Mouse (Mus musculus): ENCODE measurements around the gene Sap30bp.
A peak's percentile ranks its signal among the peaks of the same experiment; 100 is the strongest.

Gene Sap30bp

GRCm38 (mm10) chr11:116004840-116005700 is 72.0 kb downstream of the Sap30bp start:
- peak; percentile 89 for DNase-seq

GRCm38 (mm10) chr11:116005701-116006419 is 72.8 kb downstream of the Sap30bp start:
- DNase-seq = no peak

GRCm38 (mm10) chr11:116007095-116007850 is 74.2 kb downstream of the Sap30bp start:
- DNase-seq = no peak

- no peak for DNase-seq
These were observed 75.3 kb downstream of the Sap30bp start for GRCm38 (mm10) chr11:116008411-116008810.

- DNase-seq = no peak
These were observed 75.8 kb downstream of the Sap30bp start for GRCm38 (mm10) chr11:116008832-116009375.

- DNase-seq = no peak
These were observed 76.6 kb downstream of the Sap30bp start for GRCm38 (mm10) chr11:116009661-116010060.

- DNase-seq = no peak
These were observed 77.1 kb downstream of the Sap30bp start for GRCm38 (mm10) chr11:116010146-116010545.

GRCm38 (mm10) chr11:116010948-116011347 is 77.9 kb downstream of the Sap30bp start:
- DNase-seq = no peak

GRCm38 (mm10) chr11:116011529-116012261 is 78.6 kb downstream of the Sap30bp start:
- peak; percentile 58 for DNase-seq

GRCm38 (mm10) chr11:116012262-116012947 is 79.3 kb downstream of the Sap30bp start, which contains the start of gene Galk1:
Gene Galk1, minus strand, starts transcription at chr11:116012719.
- DNase-seq = peak; percentile 96

GRCm38 (mm10) chr11:116014821-116015220 is 81.7 kb downstream of the Sap30bp start:
- DNase-seq = no peak

All from embryo, embryonic 11 days (tissue).